25 mouse cellular contexts compared by ENCODE assay signal in genomic region chrX:10251357-10251756, GRCm38 (mm10). TPM values are rescaled to one million over a fixed set of nuclear protein-coding genes. Genes with fewer than 3 reads are reported as not detected.
"Had no signal": no experiment of that assay in that cellular context is flagged by ENCODE, and none has a peak within 500 bp of the region (broad histone marks: within the 10 kb centered on the region; RNA-seq: fewer than 3 reads in every experiment).

No protein-coding gene starts in this region.

- H3K27me3 ChIP-seq: limb, embryonic 13.5 days had no signal

- H3K9me3 ChIP-seq: limb, embryonic 10.5 days; limb, embryonic 13.5 days had no signal

- H3K4me3 ChIP-seq: layer of hippocampus, adult 2 months; limb, embryonic 10.5 days; limb, embryonic 13.5 days had no signal

- H3K27ac ChIP-seq: kidney, postnatal 0 days; layer of hippocampus, adult 2 months; limb, embryonic 10.5 days; limb, embryonic 13.5 days; liver, embryonic 14.5 days; stomach, postnatal 0 days had no signal

- H3K36me3 ChIP-seq: limb, embryonic 10.5 days; limb, embryonic 13.5 days had no signal

- H3K4me1 ChIP-seq: limb, embryonic 10.5 days; limb, embryonic 13.5 days had no signal

- DNase-seq: kidney, adult 2 months; kidney, postnatal 25 days; layer of hippocampus, adult 9-11 months; liver; liver, postnatal 0 days; lung, postnatal 14 days; thymus, adult 2 months; thymus, postnatal 14 days had no signal

- H3K4me2 ChIP-seq: limb, embryonic 13.5 days; midbrain, embryonic 11.5 days had no signal

- H3K9ac ChIP-seq: limb, embryonic 13.5 days; liver, embryonic 14.5 days; liver, postnatal 0 days had no signal

RNA-seq across cellular contexts. Expression of gene Otc, which starts 0.7 kb away (rescaled TPM):
- total RNA-seq: layer of hippocampus, adult 2 months; layer of hippocampus, postnatal 25 days; left cerebral cortex, adult 18-20 months; left cerebral cortex, postnatal 25 days; megakaryocyte progenitor cell, adult 5-6 weeks; megakaryocyte-erythroid progenitor cell, adult 5-6 weeks; midbrain, postnatal 0 days had no signal
- polyA plus RNA-seq: kidney, adult 2 months; kidney, embryonic 14.5 days; kidney, postnatal 0 days; limb, embryonic 10.5 days; limb, embryonic 13.5 days; midbrain, embryonic 11.5 days; midbrain, embryonic 14.5 days; midbrain, postnatal 0 days; neural tube, embryonic 11.5 days; neural tube, embryonic 14.5 days; thymus, adult 2 months had no signal
